Comparison of ENCODE assay signal across 12 mouse cellular contexts in genomic region chr2:45287530-45288009, GRCm38 (mm10).
DNase-seq lines count a peak whose midpoint lies in the region; ATAC-seq and TF ChIP-seq lines count a peak whose summit lies in the region.
"Had no signal": no experiment of that assay in that cellular context is flagged by ENCODE, and none has a peak within 500 bp of the region (broad histone marks: within the 10 kb centered on the region; RNA-seq: fewer than 3 reads in every experiment).

No protein-coding gene starts in this region.

- 0 out of 2 replicates have a peak overlapping the region, but pooled peaks have one; percentile 28 for H3K27ac ChIP-seq in layer of hippocampus, adult 2 months
- H3K27ac ChIP-seq in forebrain, embryonic 13.5 days, result no peak overlapping the region
- H3K27ac ChIP-seq in kidney, adult 2 months (ENCODE audit: insufficient read depth, low read depth, low read length), result peak overlapping the region; percentile 25
- no peak overlapping the region for H3K27ac ChIP-seq in limb, embryonic 10.5 days
- H3K27ac ChIP-seq in gastrocnemius, adult 2 months, result no peak overlapping the region
- H3K27ac ChIP-seq: liver, embryonic 15.5 days had no signal

- DNase-seq in layer of hippocampus, adult 2 months (ENCODE audit: low spot score in 2 of 2), result no peak
- DNase-seq in layer of hippocampus, postnatal 14 days (ENCODE audit: low spot score in 2 of 2), result no peak
- peak; percentile 70 for DNase-seq in kidney, adult 2 months
- peak; percentile 38 for DNase-seq in limb, embryonic 10.5 days (ENCODE audit: low spot score)
- no peak for DNase-seq in thymus, adult 18-20 months
- DNase-seq in gastrocnemius, adult 2 months, result no peak
- DNase-seq: cerebellum, adult 9-10 months; gastrocnemius, postnatal 36 days; thymus, postnatal 4 days had no signal

- H3K9ac ChIP-seq in forebrain, embryonic 13.5 days, result no peak overlapping the region
- H3K9ac ChIP-seq: heart, embryonic 12.5 days; liver, embryonic 15.5 days had no signal

- no peak overlapping the region for H3K4me3 ChIP-seq in layer of hippocampus, adult 2 months
- no peak overlapping the region for H3K4me3 ChIP-seq in forebrain, embryonic 13.5 days
- no peak overlapping the region for H3K4me3 ChIP-seq in kidney, adult 2 months (ENCODE audit: insufficient read depth, low read depth, low read length)
- H3K4me3 ChIP-seq in limb, embryonic 10.5 days, result no peak overlapping the region
- no peak overlapping the region for H3K4me3 ChIP-seq in gastrocnemius, adult 2 months
- H3K4me3 ChIP-seq: heart, embryonic 12.5 days; liver, embryonic 15.5 days had no signal

- peak; percentile 30; the same call in 1 of the 2 replicates for ATAC-seq in forebrain, embryonic 13.5 days

- no peak for TF ChIP-seq POLR2A in kidney, adult 2 months (IDR thresholded peaks at IDR 0.05; ENCODE audit: low read depth, low read length)

- no peaks in the 10 kb centered on the region for H3K9me3 ChIP-seq in forebrain, embryonic 13.5 days (replicated peaks)
- no peaks in the 10 kb centered on the region for H3K9me3 ChIP-seq in limb, embryonic 10.5 days (replicated peaks)
- H3K9me3 ChIP-seq: heart, embryonic 12.5 days; liver, embryonic 15.5 days had no signal

- H3K27me3 ChIP-seq in forebrain, embryonic 13.5 days, result no peaks in the 10 kb centered on the region
- no peaks in the 10 kb centered on the region for H3K27me3 ChIP-seq in kidney, adult 2 months (replicated peaks; ENCODE audit: control insufficient read depth, insufficient read depth, low read length)
- H3K27me3 ChIP-seq in limb, embryonic 10.5 days (ENCODE audit: low read depth, poor library complexity, severe bottlenecking), result no peaks in the 10 kb centered on the region
- H3K27me3 ChIP-seq: heart, embryonic 12.5 days; liver, embryonic 15.5 days had no signal

- H3K4me1 ChIP-seq in forebrain, embryonic 13.5 days, result peaks cover 11% of the 10 kb centered on the region
- H3K4me1 ChIP-seq in kidney, adult 2 months (ENCODE audit: control insufficient read depth, insufficient read depth, low read length), result peaks cover 6% of the 10 kb centered on the region; the same call in 1 of the 2 replicates
- H3K4me1 ChIP-seq in limb, embryonic 10.5 days, result peaks cover 21% of the 10 kb centered on the region
- H3K4me1 ChIP-seq: liver, embryonic 15.5 days had no signal

- H3K36me3 ChIP-seq in forebrain, embryonic 13.5 days (ENCODE audit: poor library complexity, severe bottlenecking), result no peaks in the 10 kb centered on the region
- H3K36me3 ChIP-seq in kidney, adult 2 months (ENCODE audit: control insufficient read depth, insufficient read depth, low read length), result no peaks in the 10 kb centered on the region
- no peaks in the 10 kb centered on the region for H3K36me3 ChIP-seq in limb, embryonic 10.5 days
- H3K36me3 ChIP-seq: heart, embryonic 12.5 days; liver, embryonic 15.5 days had no signal

- intact Hi-C loops in gastrocnemius, adult 2 months (cut with DNase I), result no loop called here

- H3K4me2 ChIP-seq in forebrain, embryonic 13.5 days, result no peak overlapping the region
- H3K4me2 ChIP-seq: heart, embryonic 12.5 days; liver, embryonic 15.5 days had no signal

- no peak for TF ChIP-seq CTCF in layer of hippocampus, adult 2 months (conservative IDR thresholded peaks at IDR 0.05)
- TF ChIP-seq CTCF in kidney, adult 2 months (conservative IDR thresholded peaks at IDR 0.05; ENCODE audit: insufficient read depth, insufficient read length, low read depth, low read length), result no peak
- no peak for TF ChIP-seq CTCF in gastrocnemius, adult 2 months (IDR thresholded peaks at IDR 0.05)

- WGBS in forebrain, embryonic 13.5 days, result 46% methylated on average over 7 of the region's 7 CpGs
- 33% methylated on average over 7 of the region's 7 CpGs for WGBS in kidney, adult 2 months
- 30% methylated on average over 7 of the region's 7 CpGs for WGBS in limb, embryonic 10.5 days

Comparison
In these comparisons a context has a peak if more than half of its experiments do, and no peak if none do; other contexts are left out.
1. DNase-seq: peak in kidney, adult 2 months (single experiment) and limb, embryonic 10.5 days (single experiment); none in layer of hippocampus, adult 2 months (0 of 2), layer of hippocampus, postnatal 14 days (0 of 2), thymus, adult 18-20 months (0 of 2) and gastrocnemius, adult 2 months (single experiment).
2. H3K27ac ChIP-seq: peak in layer of hippocampus, adult 2 months (single experiment) and kidney, adult 2 months (single experiment); none in forebrain, embryonic 13.5 days (single experiment), limb, embryonic 10.5 days (single experiment) and gastrocnemius, adult 2 months (single experiment).